Mouse (Mus musculus): Measurements from ENCODE around the gene Atp2c2. TPM values are rescaled to one million over a fixed set of nuclear protein-coding genes. Genes with fewer than 3 reads are reported as not detected.

The Atp2c2 gene
- polyA plus RNA-seq, 1 experiment = 0.28 TPM

GRCm38 (mm10) chr8:119805275-119805674 lies 105.5 kb downstream of the Atp2c2 start:
- no peak for TF ChIP-seq POLR2A (IDR thresholded peaks at IDR 0.05; ENCODE audit: borderline replicate concordance, insufficient read depth, low read length)
- TF ChIP-seq CTCF (IDR thresholded peaks at IDR 0.05; ENCODE audit: borderline replicate concordance, insufficient read depth, low read depth, low read length) = no peak
- Histone ChIP-seq H3K4me1 (ENCODE audit: control insufficient read depth, insufficient read depth, low read length) (peaks cover 26% of the 10 kb centered on the region), H3K4me3 (replicated peaks; ENCODE audit: insufficient read depth, low read depth, low read length) (no peak overlapping the region), H3K27ac (ENCODE audit: insufficient read depth, low read length) (no peak overlapping the region), H3K27me3 (ENCODE audit: control insufficient read depth, insufficient read depth, low read length) (no peaks in the 10 kb centered on the region)
- no peak for DNase-seq
- WGBS = 66% methylated on average over 8 of the region's 8 CpGs

GRCm38 (mm10) chr8:119806422-119807263 lies 106.8 kb downstream of the Atp2c2 start:
- no peak for TF ChIP-seq CTCF (IDR thresholded peaks at IDR 0.05; ENCODE audit: borderline replicate concordance, insufficient read depth, low read depth, low read length)
- TF ChIP-seq POLR2A (IDR thresholded peaks at IDR 0.05; ENCODE audit: borderline replicate concordance, insufficient read depth, low read length) = no peak
- peaks cover 26% of the 10 kb centered on the region for H3K4me1 ChIP-seq (ENCODE audit: control insufficient read depth, insufficient read depth, low read length)

More at GRCm38 (mm10) chr8:119806422-119807263, 106.8 kb downstream of the Atp2c2 start:
- H3K4me3 ChIP-seq (replicated peaks; ENCODE audit: insufficient read depth, low read depth, low read length) = no peak overlapping the region
- 11% methylated on average over 14 of the region's 14 CpGs for WGBS
- no peaks in the 10 kb centered on the region for H3K27me3 ChIP-seq (ENCODE audit: control insufficient read depth, insufficient read depth, low read length)
- no peak overlapping the region for H3K27ac ChIP-seq (ENCODE audit: insufficient read depth, low read length)
- peak; percentile 79 to 80 for DNase-seq

Other genes starting within 250 kb of the Atp2c2 start
- gene Slc38a8, start 198.3 kb upstream of the Atp2c2 start, polyA plus RNA-seq (2012; rRNA removed) = 0.29 and 0.30 TPM in 2 replicates
- gene Mbtps1, start 141.3 kb upstream of the Atp2c2 start, polyA plus RNA-seq (2012; rRNA removed) = 81.6 and 89.4 TPM in 2 replicates
- gene Hsdl1, start 124.8 kb upstream of the Atp2c2 start, polyA plus RNA-seq (2012; rRNA removed) = 42.4 and 45.0 TPM in 2 replicates
- 0.20 and 0.27 TPM in 2 replicates for gene Dnaaf1, start 124.8 kb upstream of the Atp2c2 start, polyA plus RNA-seq (2012; rRNA removed)
- gene Taf1c, start 94.8 kb upstream of the Atp2c2 start, polyA plus RNA-seq (2012; rRNA removed) = 14.2 and 14.6 TPM in 2 replicates
- 0.11 TPM in 2 replicates for gene Adad2, start 87.3 kb upstream of the Atp2c2 start, polyA plus RNA-seq (2012; rRNA removed)
- gene Kcng4, start 64.3 kb upstream of the Atp2c2 start, polyA plus RNA-seq (2012; rRNA removed) = 92.6 and 99.0 TPM in 2 replicates
- 18.9 and 19.3 TPM in 2 replicates for gene Wfdc1, start 33.6 kb upstream of the Atp2c2 start, polyA plus RNA-seq (2012; rRNA removed)
- 10.8 and 11.0 TPM in 2 replicates for gene Tldc1, start 78.4 kb downstream of the Atp2c2 start, polyA plus RNA-seq (2012; rRNA removed)
- 149 and 156 TPM in 2 replicates for gene Cotl1, start 140.5 kb downstream of the Atp2c2 start, polyA plus RNA-seq (2012; rRNA removed)
- 12.7 and 15.3 TPM in 2 replicates for gene Klhl36, start 162.3 kb downstream of the Atp2c2 start, polyA plus RNA-seq (2012; rRNA removed)
- 96.4 and 110 TPM in 2 replicates for gene Usp10, start 210.4 kb downstream of the Atp2c2 start, polyA plus RNA-seq (2012; rRNA removed)
- gene Gm20388, start 210.8 kb downstream of the Atp2c2 start, polyA plus RNA-seq (2012; rRNA removed) = 18.7 and 24.4 TPM in 2 replicates